Mouse (Mus musculus): Measurements from ENCODE around the gene Nt5c3b.

Nt5c3b gene

DNA sequence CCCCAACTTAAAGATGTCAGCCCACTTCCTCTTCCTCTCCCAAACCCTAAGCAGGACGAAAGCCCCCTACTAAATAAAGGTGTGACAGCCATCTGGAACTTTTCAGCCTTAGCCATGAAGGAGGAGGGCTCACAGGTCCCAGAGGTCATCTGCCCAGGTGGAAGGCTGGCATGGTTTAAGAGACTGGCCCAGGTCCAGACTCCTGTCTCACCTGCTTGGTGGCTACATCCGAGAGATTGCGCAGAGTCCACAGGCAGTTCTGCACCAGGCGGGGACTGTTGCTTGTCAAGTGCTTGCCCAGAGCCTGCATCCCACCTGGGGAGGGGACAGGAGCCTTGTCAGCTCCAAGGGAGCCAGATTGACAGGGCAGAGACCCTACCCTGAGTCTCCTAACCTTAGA, 62.3 kb downstream of the Nt5c3b start:
- DNase-seq (ENCODE audit: low spot score in 2 of 2) = no peak

DNA sequence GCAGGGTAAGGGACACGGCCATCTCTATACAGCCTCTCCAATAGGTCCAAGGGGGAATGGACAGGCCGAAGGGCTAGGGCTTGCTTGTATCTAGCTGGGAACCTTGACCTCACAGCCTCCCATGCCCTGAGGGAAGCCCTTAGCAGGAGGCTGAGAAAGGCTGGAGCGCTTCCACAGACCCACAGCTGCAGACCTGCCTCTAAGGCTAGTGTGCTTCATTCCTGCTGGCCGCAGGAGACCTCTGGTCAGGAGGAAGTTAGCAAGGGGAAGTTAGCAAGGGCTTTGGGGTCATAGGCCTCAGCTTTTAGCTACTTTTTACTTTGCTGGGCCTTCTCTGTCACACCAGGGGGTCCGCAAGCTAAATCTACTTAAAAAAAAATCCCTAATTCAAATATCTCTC, 63.2 kb downstream of the Nt5c3b start:
- DNase-seq (ENCODE audit: low spot score in 2 of 2) = no peak

DNA sequence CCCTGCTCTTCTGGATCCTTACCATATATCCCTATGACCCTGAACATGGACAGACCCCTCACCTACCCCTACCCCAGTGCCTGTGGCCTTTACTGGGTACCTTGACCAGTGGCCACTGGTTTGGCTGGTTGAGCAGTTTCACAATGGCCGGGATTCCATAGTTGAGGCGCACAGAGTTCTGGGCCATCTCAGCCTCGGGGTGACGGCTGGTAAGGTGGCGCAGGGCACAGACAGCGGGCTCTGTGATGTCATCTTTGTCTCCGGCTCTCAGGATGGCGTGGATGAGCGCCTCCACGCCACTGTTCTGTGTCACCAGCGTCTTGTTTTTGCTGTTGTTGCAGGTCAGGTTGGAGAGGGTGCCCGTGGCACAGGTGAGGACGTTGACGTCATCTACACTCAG, 63.6 kb downstream of the Nt5c3b start:
- DNase-seq (ENCODE audit: low spot score in 2 of 2) = no peak

DNA sequence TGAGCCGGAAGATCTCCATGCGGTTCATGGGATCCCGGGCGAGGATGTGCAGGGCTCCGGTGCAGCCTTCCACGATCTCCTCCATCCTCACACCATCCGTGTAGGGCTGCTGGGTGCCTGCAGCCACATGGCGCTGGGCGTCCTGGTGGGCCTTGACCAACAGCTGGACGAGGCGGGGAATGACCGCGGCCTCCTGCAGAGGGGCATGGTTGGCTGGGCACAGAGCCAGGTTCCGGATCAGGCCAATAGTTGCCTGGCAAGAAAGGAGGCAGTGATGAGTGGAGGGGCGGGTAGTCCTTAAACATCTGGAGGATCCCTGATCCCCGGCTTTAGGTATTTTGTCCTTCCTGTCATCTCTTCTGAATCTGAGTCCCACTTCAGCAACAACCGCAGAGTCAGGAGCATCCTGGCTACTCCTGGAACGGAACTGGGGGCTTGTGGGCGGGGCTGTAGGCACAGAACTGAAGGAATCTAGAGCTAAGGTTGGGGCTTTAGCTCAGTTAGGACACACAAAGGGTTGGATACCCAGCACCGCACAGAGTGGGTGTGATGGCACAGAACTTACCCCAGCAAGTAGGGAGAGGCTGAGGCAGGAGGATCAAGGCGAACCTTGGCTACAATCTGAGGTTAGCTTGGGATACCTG, 64.7 kb downstream of the Nt5c3b start:
- no peak for DNase-seq (ENCODE audit: low spot score in 2 of 2)

DNA sequence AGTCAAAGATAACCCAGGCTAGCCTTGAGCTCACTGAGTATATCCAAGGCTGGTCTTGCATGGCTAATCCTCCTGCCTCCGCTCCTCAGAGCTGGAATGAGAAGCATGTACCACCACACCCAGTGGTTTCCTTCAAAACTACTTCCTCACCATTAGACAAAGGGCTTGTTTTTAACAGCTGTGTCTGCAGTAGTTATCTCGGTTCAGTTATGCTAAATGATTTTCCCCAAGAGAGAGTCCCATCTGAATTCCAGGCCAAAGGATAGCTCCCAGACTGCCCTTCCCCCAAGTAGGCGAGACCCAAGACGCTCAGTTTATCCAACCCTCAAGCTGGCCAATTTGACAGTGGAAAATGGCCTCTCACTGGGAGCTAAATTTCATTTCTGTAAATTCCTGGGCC, 65.6 kb downstream of the Nt5c3b start:
- DNase-seq (ENCODE audit: low spot score in 2 of 2) = no peak

DNA sequence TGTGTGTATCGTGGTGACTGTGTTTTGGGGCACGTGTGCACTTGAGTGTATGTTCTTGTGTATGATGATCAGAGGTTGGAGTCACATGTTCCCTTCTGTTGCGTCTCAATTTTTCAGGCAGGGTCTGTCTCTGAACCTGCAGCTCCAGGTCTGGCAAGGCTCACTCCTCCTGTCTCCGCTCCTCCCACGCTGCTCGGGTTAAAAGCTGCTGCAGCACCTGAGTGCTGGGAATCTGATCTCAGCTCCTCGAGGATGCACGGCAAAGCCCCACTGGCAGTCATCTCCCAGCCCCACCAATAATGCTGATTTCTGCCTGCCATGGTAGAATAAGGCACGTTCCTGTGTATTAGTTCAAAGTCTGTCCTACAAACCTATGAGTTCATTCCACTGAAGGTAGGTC, 66.5 kb downstream of the Nt5c3b start:
- no peak for DNase-seq (ENCODE audit: low spot score in 2 of 2)

Measured in left cerebral cortex, adult 9 months (tissue).